Mouse (Mus musculus) thymus, postnatal 10 days (tissue): ENCODE data around the gene Sorcs3.

ENCODE experiments used
- DNase-seq, 2 experiments: peaks; one replicate each; pipeline ENCODE4 v3.0.0; 2021; ENCODE audit warnings: low spot score in 2 of 2

The Sorcs3 gene

GRCm38 (mm10) chr19:48703763-48704162, 497.9 kb downstream of the Sorcs3 start:
- DNase-seq = no peak

- DNase-seq = no peak
Measured at GRCm38 (mm10) chr19:48706267-48706923, 500.6 kb downstream of the Sorcs3 start.

GRCm38 (mm10) chr19:48706924-48707320, 501.1 kb downstream of the Sorcs3 start:
- no peak for DNase-seq

- DNase-seq = no peak
Measured at GRCm38 (mm10) chr19:48725851-48726419, 520.1 kb downstream of the Sorcs3 start.

- DNase-seq = no peak
Measured at GRCm38 (mm10) chr19:48727048-48727447, 521.2 kb downstream of the Sorcs3 start.

GRCm38 (mm10) chr19:48727601-48728000, 521.8 kb downstream of the Sorcs3 start:
- no peak for DNase-seq

- no peak for DNase-seq
Measured at GRCm38 (mm10) chr19:48731731-48732130, 525.9 kb downstream of the Sorcs3 start.

GRCm38 (mm10) chr19:48734370-48734769, 528.5 kb downstream of the Sorcs3 start:
- DNase-seq = no peak

- DNase-seq = no peak
Measured at GRCm38 (mm10) chr19:48737554-48737953, 531.7 kb downstream of the Sorcs3 start.

GRCm38 (mm10) chr19:48755156-48755555, 549.3 kb downstream of the Sorcs3 start:
- DNase-seq = no peak

GRCm38 (mm10) chr19:48756831-48757230, 551.0 kb downstream of the Sorcs3 start:
- DNase-seq = no peak

- no peak for DNase-seq
Measured at GRCm38 (mm10) chr19:48766524-48766923, 560.7 kb downstream of the Sorcs3 start.

- DNase-seq = no peak
Measured at GRCm38 (mm10) chr19:48771565-48771964, 565.7 kb downstream of the Sorcs3 start.

- no peak for DNase-seq
Measured at GRCm38 (mm10) chr19:48779095-48779765, 573.4 kb downstream of the Sorcs3 start.

GRCm38 (mm10) chr19:48780813-48781212, 575.0 kb downstream of the Sorcs3 start:
- no peak for DNase-seq

GRCm38 (mm10) chr19:48782024-48782721, 576.3 kb downstream of the Sorcs3 start:
- no peak for DNase-seq

- DNase-seq = no peak
Measured at GRCm38 (mm10) chr19:48787269-48787668, 581.4 kb downstream of the Sorcs3 start.

- no peak for DNase-seq
Measured at GRCm38 (mm10) chr19:48804546-48804945, 598.7 kb downstream of the Sorcs3 start.

GRCm38 (mm10) chr19:48811541-48811940, 605.7 kb downstream of the Sorcs3 start:
- DNase-seq = no peak

GRCm38 (mm10) chr19:48813823-48814222, 608.0 kb downstream of the Sorcs3 start:
- DNase-seq = no peak

GRCm38 (mm10) chr19:48815064-48815463, 609.2 kb downstream of the Sorcs3 start:
- DNase-seq = no peak

GRCm38 (mm10) chr19:48820493-48821282, 614.9 kb downstream of the Sorcs3 start:
- no peak for DNase-seq
